Mouse (Mus musculus) layer of hippocampus, adult 9-11 months (tissue): ENCODE data around the gene Gm21776.
"Not testable (repeated sequence)": the region's sequence is repeated elsewhere in the genome, so short reads cannot be mapped to it uniquely, and the experiment has no call there.

Experiments
- DNase-seq: peaks from one replicate; pipeline ENCODE4 v3.0.0; 2022

The Gm21776 gene

DNA sequence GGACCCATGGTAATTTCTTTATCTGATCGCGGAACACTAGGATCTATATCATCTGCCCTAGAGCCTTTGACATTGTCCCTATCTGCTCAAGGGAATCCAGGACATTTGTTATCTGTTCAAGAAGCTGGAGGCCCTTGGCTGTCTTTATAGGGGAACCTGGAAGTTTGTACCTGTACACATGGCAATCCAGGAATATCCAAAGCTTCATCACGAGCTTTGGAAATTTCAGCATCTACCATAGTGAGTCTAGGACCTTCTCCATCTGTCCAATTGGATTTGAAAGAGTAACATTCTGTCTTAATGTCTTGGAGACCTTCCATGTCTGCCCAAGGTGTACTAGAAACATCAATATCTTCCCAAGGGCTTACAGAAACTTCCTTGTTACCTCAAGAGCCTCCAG, at the start of gene Gm21776:
TSS of gene Gm21776 (plus strand) at position 301 of the 400 bp plus-strand sequence.
- DNase-seq: not testable (repeated sequence)
